Mouse (Mus musculus) fibroblast of lung, adult 2 months (primary cell): ENCODE results near the gene Kctd17.

Experiments
- DNase-seq: peaks from one replicate; pipeline ENCODE4 v3.0.0-alpha.2; 2011; ENCODE audit warnings: low read depth

The Kctd17 gene

GRCm38 (mm10) chr15:78428391-78429138, at the start of gene Kctd17:
Kctd17 (plus strand) TSS chr15:78428564.
- no peak for DNase-seq

GRCm38 (mm10) chr15:78380208-78380607, 48.2 kb upstream of the Kctd17 start:
- DNase-seq, result no peak

- no peak for DNase-seq
Measured at GRCm38 (mm10) chr15:78380741-78381140, 47.6 kb upstream of the Kctd17 start.

- DNase-seq, result no peak
Measured at GRCm38 (mm10) chr15:78382115-78382514, 46.2 kb upstream of the Kctd17 start.

- DNase-seq, result peak; percentile 79
Measured at GRCm38 (mm10) chr15:78383450-78384219, 44.7 kb upstream of the Kctd17 start.

GRCm38 (mm10) chr15:78384220-78385116, 43.9 kb upstream of the Kctd17 start:
- no peak for DNase-seq

- no peak for DNase-seq
Measured at GRCm38 (mm10) chr15:78385564-78385963, 42.8 kb upstream of the Kctd17 start.

GRCm38 (mm10) chr15:78390855-78391254, 37.5 kb upstream of the Kctd17 start:
- no peak for DNase-seq

GRCm38 (mm10) chr15:78395478-78395962, 32.8 kb upstream of the Kctd17 start, which contains the start of gene Tex33:
Tex33 (minus strand) TSS chr15:78395912.
- DNase-seq, result no peak

GRCm38 (mm10) chr15:78401345-78401744, 27.0 kb upstream of the Kctd17 start:
- DNase-seq, result no peak

- DNase-seq, result no peak
Measured at GRCm38 (mm10) chr15:78401921-78402320, 26.4 kb upstream of the Kctd17 start.

GRCm38 (mm10) chr15:78402423-78402822, 25.9 kb upstream of the Kctd17 start:
- no peak for DNase-seq

- no peak for DNase-seq
Measured at GRCm38 (mm10) chr15:78403301-78403741, 25.0 kb upstream of the Kctd17 start.

- no peak for DNase-seq
Measured at GRCm38 (mm10) chr15:78403896-78404295, 24.5 kb upstream of the Kctd17 start.

GRCm38 (mm10) chr15:78405098-78405497, 23.3 kb upstream of the Kctd17 start:
- DNase-seq, result no peak

- DNase-seq, result peak; percentile 87
Measured at GRCm38 (mm10) chr15:78405517-78406211, 22.7 kb upstream of the Kctd17 start, which contains the start of gene Tst. Tst (minus strand) TSS chr15:78405907.

GRCm38 (mm10) chr15:78406293-78406934, 21.9 kb upstream of the Kctd17 start, which contains the start of gene Mpst:
Mpst (plus strand) TSS chr15:78406416.
- peak; percentile 69 for DNase-seq

- no peak for DNase-seq
Measured at GRCm38 (mm10) chr15:78409570-78410052, 18.8 kb upstream of the Kctd17 start.

GRCm38 (mm10) chr15:78413083-78413718, 15.2 kb upstream of the Kctd17 start:
- DNase-seq, result no peak

GRCm38 (mm10) chr15:78413719-78414117, 14.6 kb upstream of the Kctd17 start:
- DNase-seq, result no peak
